Mouse (Mus musculus): ENCODE results near the gene Slc25a45.

DNA sequence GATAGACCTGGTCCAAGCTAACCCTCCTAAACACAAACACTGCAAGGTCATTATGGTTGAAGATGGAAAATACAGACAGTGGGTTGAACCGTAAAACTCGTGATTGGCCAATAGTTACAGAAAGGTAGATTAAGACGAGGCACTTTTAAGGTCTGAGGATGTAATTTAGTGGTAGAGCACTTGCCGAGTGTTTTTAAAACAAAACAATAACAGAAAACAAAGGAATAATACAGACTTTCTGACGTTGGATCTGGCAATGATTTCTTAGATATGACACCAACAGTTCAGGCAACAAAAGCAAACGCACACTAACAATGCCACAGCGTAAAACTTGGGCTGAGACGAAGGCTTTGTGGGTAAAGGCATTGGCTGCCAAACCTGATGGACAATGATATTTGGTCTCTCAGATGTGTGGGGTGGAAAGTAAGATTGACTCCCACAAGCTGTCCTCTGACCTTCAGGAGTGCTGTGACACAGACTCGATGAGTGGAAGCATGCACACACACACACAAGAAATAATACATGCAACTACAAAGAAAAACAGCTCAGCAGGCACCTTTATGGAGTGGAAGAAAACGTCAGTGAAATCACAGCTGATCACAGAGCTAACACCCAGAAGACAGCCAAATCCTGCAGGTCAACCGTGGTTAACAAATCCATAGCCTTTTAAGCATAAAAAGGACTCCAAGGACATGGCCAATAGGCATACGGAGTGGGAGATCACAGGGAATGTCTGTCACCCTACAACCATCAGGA, 39.3 kb upstream of the Slc25a45 start:
- TF ChIP-seq POLR2A (IDR thresholded peaks at IDR 0.05; ENCODE audit: control insufficient read depth, extremely low read depth, insufficient read depth, low read length, poor library complexity) (no peak), CTCF (IDR thresholded peaks at IDR 0.05; ENCODE audit: borderline replicate concordance, control insufficient read depth, extremely low read depth, insufficient read depth, low read length, poor library complexity) (no peak)

Measured in thymus, adult 2 months (tissue).